Mouse (Mus musculus): ENCODE results near the gene Abca3. TPM values are rescaled to one million over a fixed set of nuclear protein-coding genes. Genes with fewer than 3 reads are reported as not detected.

Gene Abca3
- total RNA-seq (2021) (10 to 100 TPM; 12.1 to 12.6 TPM), polyA plus RNA-seq (2012; rRNA removed) (13.4 and 15.7 TPM in 2 replicates)
- long read RNA-seq, full-length matches to known transcripts, result 2 of 8 reads
- long read RNA-seq, partial matches to known transcripts, result 2 of 8 reads
- long read RNA-seq, other reads (novel, unspliced or antisense), result 4 of 8 reads

DNA sequence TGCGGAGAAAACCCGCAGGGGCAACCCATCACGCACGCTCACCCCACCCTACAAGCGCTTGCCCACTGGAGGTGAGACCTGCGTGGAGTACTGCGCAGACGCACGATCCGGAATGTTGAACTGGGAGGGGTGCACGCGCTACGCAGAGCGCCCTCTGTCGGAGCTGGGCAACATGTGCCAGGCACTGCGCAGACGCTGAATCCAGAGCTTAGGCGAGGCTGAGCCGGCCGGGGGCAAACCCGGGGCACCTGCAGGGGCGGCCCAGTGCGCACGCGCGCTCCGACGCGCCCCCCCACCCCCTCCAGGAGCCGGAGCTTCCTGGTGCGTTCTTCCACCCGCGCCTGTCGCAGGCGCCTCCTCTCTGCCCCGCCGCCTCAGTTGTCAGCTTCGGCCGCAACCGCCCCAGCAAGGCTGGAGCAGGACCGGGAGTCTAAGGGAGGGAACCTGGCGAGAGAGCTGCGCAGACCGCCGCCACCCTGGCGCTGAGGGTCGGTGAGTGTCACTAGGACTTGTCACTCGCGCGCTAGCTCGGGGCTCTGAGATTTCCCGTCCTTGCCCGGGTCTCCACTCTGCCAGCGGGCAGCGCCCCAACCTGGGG, at the start of gene Abca3:
Abca3 (plus strand) TSS at position 191 of the 598 bp plus-strand sequence.
- Histone ChIP-seq H3K27ac (peak within 1 kb of the TSS; percentile 89), H3K36me3 (ENCODE audit: control insufficient read depth, insufficient read depth, low read length) (no peaks in the 10 kb centered on the region), H3K79me2 (replicated peaks; ENCODE audit: control insufficient read depth, insufficient read depth, low read length) (0 out of 2 replicates have a peak, but pooled peaks cover 1% of the 10 kb centered on the region), H3K4me3 (peak within 1 kb of the TSS; percentile 91), H3K4me1 (ENCODE audit: control insufficient read depth, insufficient read depth, low read length) (peaks cover 7% of the 10 kb centered on the region), H3K9ac (ENCODE audit: low read depth, low read length) (peak within 1 kb of the TSS; percentile 86), H3K27me3 (ENCODE audit: control insufficient read depth, insufficient read depth, low read length) (no peaks in the 10 kb centered on the region)
- intact Hi-C loops (cut with DNase I), result loop anchor here (2.0 kb wide), 2 partner anchors 63 to 179 kb away; partner anchors contain the start of gene Rnps1
- peak; percentile 95 to 97 for DNase-seq
- TF ChIP-seq CTCF (IDR thresholded peaks at IDR 0.05) (no peak; the same call in none of the 2 replicates), POLR2A (IDR thresholded peaks at IDR 0.05; ENCODE audit: insufficient read depth, low read depth, low read length) (peak; percentile 54), EP300 (IDR thresholded peaks at IDR 0.05; ENCODE audit: insufficient read depth, low read depth, low read length) (0 out of 2 replicates have a peak, but pooled peaks have one; percentile 64)
- WGBS, result under 1% methylated on average over 55 of the region's 55 CpGs

DNA sequence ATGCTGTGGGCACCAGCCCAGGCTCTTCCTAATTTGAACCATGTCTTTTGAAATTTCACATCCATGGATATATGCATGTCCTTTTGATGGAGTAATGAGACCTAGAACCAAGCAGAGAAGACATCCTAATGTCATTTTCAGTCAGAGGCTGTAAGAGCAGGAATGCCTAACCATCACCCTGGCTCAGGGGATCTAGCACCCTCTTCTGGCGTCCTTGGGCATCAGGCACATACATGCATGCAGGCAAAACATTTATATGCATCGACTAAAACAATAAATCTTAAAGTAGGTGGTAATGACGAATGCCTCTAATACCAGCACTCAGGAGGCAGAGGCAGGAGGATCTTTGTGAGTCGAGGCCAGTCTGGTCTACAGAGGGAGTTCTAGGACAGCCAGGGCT, 44.2 kb upstream of the Abca3 start:
- Histone ChIP-seq H3K4me1 (ENCODE audit: control insufficient read depth, insufficient read depth, low read length) (no peaks in the 10 kb centered on the region), H3K27ac (no peak overlapping the region), H3K36me3 (ENCODE audit: control insufficient read depth, insufficient read depth, low read length) (no peaks in the 10 kb centered on the region), H3K79me2 (replicated peaks; ENCODE audit: control insufficient read depth, insufficient read depth, low read length) (no peaks in the 10 kb centered on the region), H3K4me3 (no peak overlapping the region), H3K9ac (ENCODE audit: low read depth, low read length) (no peak overlapping the region), H3K27me3 (ENCODE audit: control insufficient read depth, insufficient read depth, low read length) (no peaks in the 10 kb centered on the region)
- intact Hi-C loops (cut with DNase I), result loop anchor here (1.0 to 10.0 kb wide), 3 partner anchors 73 to 155 kb away; no protein-coding TSS in a partner anchor
- TF ChIP-seq POLR2A (IDR thresholded peaks at IDR 0.05; ENCODE audit: insufficient read depth, low read depth, low read length) (no peak), CTCF (IDR thresholded peaks at IDR 0.05) (peak; percentile 77)
- 35% methylated on average over 4 of the region's 4 CpGs for WGBS
- DNase-seq, result peak; percentile 35 to 38

DNA sequence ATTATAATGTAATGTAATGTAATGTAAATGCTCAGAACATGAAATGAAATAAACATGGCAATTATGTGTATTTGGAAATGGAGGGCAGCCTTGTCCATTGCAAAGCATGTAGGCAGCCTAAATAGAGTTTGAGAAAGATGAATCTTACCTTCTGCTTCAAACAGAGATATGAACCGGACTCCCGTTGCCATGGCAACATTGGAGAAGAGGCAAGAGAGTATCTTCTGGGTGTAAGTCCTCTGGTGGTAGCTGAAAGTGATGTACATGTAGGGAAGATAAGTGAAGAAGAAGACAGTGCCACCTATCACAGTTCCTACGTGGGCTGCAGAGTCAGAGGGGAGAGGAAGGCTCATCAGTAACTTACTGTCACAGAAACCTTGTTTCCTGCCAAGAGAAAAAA, 30.9 kb upstream of the Abca3 start:
- WGBS, result 81% methylated on average over 3 of the region's 3 CpGs
- H3K79me2 ChIP-seq (replicated peaks; ENCODE audit: control insufficient read depth, insufficient read depth, low read length), result no peaks in the 10 kb centered on the region
- intact Hi-C loops (cut with DNase I), result no loop called here

DNA sequence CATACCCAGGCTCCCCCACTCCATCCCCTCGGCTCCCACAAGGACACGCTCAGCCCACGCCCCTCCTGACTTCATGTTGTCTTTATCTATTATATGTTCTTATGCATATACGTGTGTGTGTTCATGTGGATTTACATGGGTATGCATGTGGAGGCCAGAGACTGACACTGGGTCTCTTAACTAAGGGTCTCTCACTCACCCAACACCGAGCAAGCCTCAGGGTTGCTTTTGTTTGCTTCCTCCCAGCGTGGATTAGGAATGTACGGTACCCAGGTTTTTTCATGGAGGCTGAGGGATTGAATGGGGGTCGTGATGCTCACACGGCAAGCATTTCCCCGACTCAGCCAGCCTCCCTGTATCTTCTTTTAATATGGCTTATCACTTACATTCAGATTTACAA, 26.7 kb upstream of the Abca3 start:
- Histone ChIP-seq H3K4me3 (no peak overlapping the region), H3K79me2 (replicated peaks; ENCODE audit: control insufficient read depth, insufficient read depth, low read length) (no peaks in the 10 kb centered on the region), H3K27me3 (ENCODE audit: control insufficient read depth, insufficient read depth, low read length) (0 out of 2 replicates have a peak, but pooled peaks cover 1% of the 10 kb centered on the region), H3K4me1 (ENCODE audit: control insufficient read depth, insufficient read depth, low read length) (no peaks in the 10 kb centered on the region), H3K9ac (ENCODE audit: low read depth, low read length) (no peak overlapping the region), H3K36me3 (ENCODE audit: control insufficient read depth, insufficient read depth, low read length) (no peaks in the 10 kb centered on the region), H3K27ac (no peak overlapping the region)
- TF ChIP-seq POLR2A (IDR thresholded peaks at IDR 0.05; ENCODE audit: insufficient read depth, low read depth, low read length) (no peak), CTCF (IDR thresholded peaks at IDR 0.05) (no peak), EP300 (IDR thresholded peaks at IDR 0.05; ENCODE audit: insufficient read depth, low read depth, low read length) (no peak)
- WGBS, result 83% methylated on average over 10 of the region's 10 CpGs
- no peak for DNase-seq
- intact Hi-C loops (cut with DNase I), result no loop called here

More for the DNA sequence above, 30.9 kb upstream of the Abca3 start:
- Histone ChIP-seq H3K4me1 (ENCODE audit: control insufficient read depth, insufficient read depth, low read length) (no peaks in the 10 kb centered on the region), H3K9ac (ENCODE audit: low read depth, low read length) (no peak overlapping the region), H3K4me3 (no peak overlapping the region), H3K27ac (no peak overlapping the region), H3K27me3 (ENCODE audit: control insufficient read depth, insufficient read depth, low read length) (0 out of 2 replicates have a peak, but pooled peaks cover 1% of the 10 kb centered on the region), H3K36me3 (ENCODE audit: control insufficient read depth, insufficient read depth, low read length) (no peaks in the 10 kb centered on the region)
- no peak for DNase-seq
- no peak for TF ChIP-seq CTCF (IDR thresholded peaks at IDR 0.05)
- no peak for TF ChIP-seq EP300 (IDR thresholded peaks at IDR 0.05; ENCODE audit: insufficient read depth, low read depth, low read length)
- no peak for TF ChIP-seq POLR2A (IDR thresholded peaks at IDR 0.05; ENCODE audit: insufficient read depth, low read depth, low read length)

DNA sequence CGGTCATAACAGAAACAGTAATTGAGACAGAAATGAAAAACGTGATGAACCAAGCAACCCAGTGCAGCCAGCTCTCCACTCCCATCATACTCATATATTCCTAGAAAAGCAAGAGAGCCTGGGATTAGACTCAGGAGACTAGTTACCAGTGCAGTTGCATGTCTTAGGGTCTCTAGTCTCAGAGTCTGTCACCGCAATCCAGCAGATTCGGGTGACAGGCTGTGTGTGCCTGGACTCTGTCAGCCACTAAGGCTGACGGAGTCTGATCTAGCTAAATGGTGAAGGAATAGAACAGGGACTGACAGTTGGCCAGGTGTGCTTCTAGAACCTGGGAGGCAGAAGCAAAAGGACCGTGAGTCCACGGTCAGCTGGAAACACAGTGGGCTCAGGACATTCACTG, 24.1 kb upstream of the Abca3 start:
- intact Hi-C loops (cut with DNase I), result no loop called here
- Histone ChIP-seq H3K27ac (no peak overlapping the region), H3K36me3 (ENCODE audit: control insufficient read depth, insufficient read depth, low read length) (no peaks in the 10 kb centered on the region), H3K27me3 (ENCODE audit: control insufficient read depth, insufficient read depth, low read length) (no peaks in the 10 kb centered on the region), H3K4me3 (no peak overlapping the region), H3K9ac (ENCODE audit: low read depth, low read length) (no peak overlapping the region), H3K4me1 (ENCODE audit: control insufficient read depth, insufficient read depth, low read length) (no peaks in the 10 kb centered on the region), H3K79me2 (replicated peaks; ENCODE audit: control insufficient read depth, insufficient read depth, low read length) (no peaks in the 10 kb centered on the region)
- no peak for DNase-seq
- 66% methylated on average over 7 of the region's 7 CpGs for WGBS
- TF ChIP-seq CTCF (IDR thresholded peaks at IDR 0.05) (no peak), EP300 (IDR thresholded peaks at IDR 0.05; ENCODE audit: insufficient read depth, low read depth, low read length) (no peak), POLR2A (IDR thresholded peaks at IDR 0.05; ENCODE audit: insufficient read depth, low read depth, low read length) (no peak)

DNA sequence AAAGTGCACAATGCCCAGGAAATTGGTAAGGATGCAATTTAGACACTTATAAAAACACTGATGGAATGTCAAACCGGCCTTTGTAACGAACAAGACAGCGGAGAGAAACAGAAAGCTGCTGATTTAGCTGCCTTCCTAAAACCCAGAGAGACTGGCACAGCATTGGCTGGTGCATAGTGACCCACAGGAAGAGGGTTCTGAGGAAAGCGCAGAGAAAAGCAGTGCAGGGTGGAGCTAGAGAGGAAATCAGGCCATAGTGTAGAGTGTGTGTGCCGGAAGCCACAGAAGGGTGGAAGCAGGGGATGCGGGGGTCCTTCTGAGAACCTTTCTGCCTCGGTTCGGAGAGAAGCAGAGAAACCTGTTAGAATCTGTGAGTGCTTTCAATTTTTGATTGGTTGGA, 7.1 kb upstream of the Abca3 start:
- H3K27me3 ChIP-seq (ENCODE audit: control insufficient read depth, insufficient read depth, low read length), result no peaks in the 10 kb centered on the region
- no peak overlapping the region for H3K27ac ChIP-seq
- no peak overlapping the region for H3K9ac ChIP-seq (ENCODE audit: low read depth, low read length)
- H3K4me3 ChIP-seq, result no peak overlapping the region
- no peaks in the 10 kb centered on the region for H3K79me2 ChIP-seq (replicated peaks; ENCODE audit: control insufficient read depth, insufficient read depth, low read length)
- 53% methylated on average over 8 of the region's 8 CpGs for WGBS
- no peaks in the 10 kb centered on the region for H3K4me1 ChIP-seq (ENCODE audit: control insufficient read depth, insufficient read depth, low read length)
- TF ChIP-seq CTCF (IDR thresholded peaks at IDR 0.05) (no peak), POLR2A (IDR thresholded peaks at IDR 0.05; ENCODE audit: insufficient read depth, low read depth, low read length) (0 out of 2 replicates have a peak, but pooled peaks have one; percentile 17)
- intact Hi-C loops (cut with DNase I), result no loop called here
- no peaks in the 10 kb centered on the region for H3K36me3 ChIP-seq (ENCODE audit: control insufficient read depth, insufficient read depth, low read length)
- peak in 1 of 2 experiments; percentile 22 for DNase-seq

All from heart, adult 2 months (tissue).